Mouse (Mus musculus) CD4-positive, CD25-positive, alpha-beta regulatory T cell, adult 2 months (primary cell): ENCODE data around the gene Yy1.

ENCODE experiments used
- DNase-seq: peaks from one replicate; pipeline ENCODE4 v3.0.0-alpha.2; 2012; ENCODE audit warnings: low read depth, low spot score

Yy1 gene

GRCm38 (mm10) chr12:108857109-108857508, 64.3 kb downstream of the Yy1 start:
- no peak for DNase-seq

GRCm38 (mm10) chr12:108857589-108858184, 64.9 kb downstream of the Yy1 start:
- DNase-seq, result no peak

- no peak for DNase-seq
Observed at GRCm38 (mm10) chr12:108858486-108858885, 65.7 kb downstream of the Yy1 start.

- DNase-seq, result no peak
Observed at GRCm38 (mm10) chr12:108865007-108865494, 72.3 kb downstream of the Yy1 start.

GRCm38 (mm10) chr12:108869575-108869974, 76.8 kb downstream of the Yy1 start:
- DNase-seq, result peak; percentile 36
